Mouse (Mus musculus) myocyte (in vitro differentiated cells): Measurements from ENCODE around the gene Ankrd53.

ENCODE experiments used
- E2F4 ChIP-seq: IDR thresholded peaks from one replicate; pipeline ENCODE4 v1.6.1; 2011; ENCODE audit warnings: mild to moderate bottlenecking, control low read depth, moderate library complexity; ENCODE audit not compliant: insufficient read depth
- POLR2A ChIP-seq: IDR thresholded peaks from one replicate; pipeline ENCODE4 v1.6.1; 2011; ENCODE audit warnings: low read depth, mild to moderate bottlenecking, control low read depth, moderate library complexity; ENCODE audit not compliant: insufficient read length
- USF1 ChIP-seq: IDR thresholded peaks from one replicate; pipeline ENCODE4 v1.6.1; 2011; ENCODE audit warnings: low read depth, mild to moderate bottlenecking, control low read depth, moderate library complexity

- TF ChIP-seq USF1 (no peak), E2F4 (no peak), POLR2A (no peak)
Observed at GRCm38 (mm10) chr6:83762880-83763431, 512 bp downstream of the Ankrd53 start.
